Mouse (Mus musculus): Measurements from ENCODE around the gene Rsph3a.

The Rsph3a gene

GRCm38 (mm10) chr17:7945117-7946052, at the start of gene Rsph3a:
TSS of gene Rsph3a (plus strand) at chr17:7945614.
- DNase-seq (ENCODE audit: low spot score in 2 of 2), result peak; percentile 77 to 82

GRCm38 (mm10) chr17:7896047-7896635, 49.3 kb upstream of the Rsph3a start:
- DNase-seq (ENCODE audit: low spot score in 2 of 2), result no peak

- DNase-seq (ENCODE audit: low spot score in 2 of 2), result no peak
These were observed 48.3 kb upstream of the Rsph3a start for GRCm38 (mm10) chr17:7897120-7897519.

- no peak for DNase-seq (ENCODE audit: low spot score in 2 of 2)
These were observed 47.7 kb upstream of the Rsph3a start for GRCm38 (mm10) chr17:7897756-7898155.

- no peak for DNase-seq (ENCODE audit: low spot score in 2 of 2)
These were observed 46.2 kb upstream of the Rsph3a start for GRCm38 (mm10) chr17:7899233-7899632.

- no peak for DNase-seq (ENCODE audit: low spot score in 2 of 2)
These were observed 45.5 kb upstream of the Rsph3a start for GRCm38 (mm10) chr17:7899961-7900360.

GRCm38 (mm10) chr17:7901536-7901935, 43.9 kb upstream of the Rsph3a start:
- no peak for DNase-seq (ENCODE audit: low spot score in 2 of 2)

- DNase-seq (ENCODE audit: low spot score in 2 of 2), result peak; percentile 15 to 16
These were observed 43.1 kb upstream of the Rsph3a start for GRCm38 (mm10) chr17:7902362-7902761.

- no peak for DNase-seq (ENCODE audit: low spot score in 2 of 2)
These were observed 40.4 kb upstream of the Rsph3a start for GRCm38 (mm10) chr17:7904992-7905391.

- no peak for DNase-seq (ENCODE audit: low spot score in 2 of 2)
These were observed 39.3 kb upstream of the Rsph3a start for GRCm38 (mm10) chr17:7905936-7906685.

GRCm38 (mm10) chr17:7914596-7915227, 30.7 kb upstream of the Rsph3a start:
- DNase-seq (ENCODE audit: low spot score in 2 of 2), result no peak

GRCm38 (mm10) chr17:7915791-7916190, 29.6 kb upstream of the Rsph3a start:
- no peak for DNase-seq (ENCODE audit: low spot score in 2 of 2)

- DNase-seq (ENCODE audit: low spot score in 2 of 2), result no peak
These were observed 28.4 kb upstream of the Rsph3a start for GRCm38 (mm10) chr17:7916782-7917574.

- DNase-seq (ENCODE audit: low spot score in 2 of 2), result no peak
These were observed 27.1 kb upstream of the Rsph3a start for GRCm38 (mm10) chr17:7918355-7918754.

GRCm38 (mm10) chr17:7919209-7919608, 26.2 kb upstream of the Rsph3a start:
- DNase-seq (ENCODE audit: low spot score in 2 of 2), result no peak

- DNase-seq (ENCODE audit: low spot score in 2 of 2), result no peak
These were observed 22.9 kb upstream of the Rsph3a start for GRCm38 (mm10) chr17:7922564-7922963.

GRCm38 (mm10) chr17:7924185-7924725, 21.2 kb upstream of the Rsph3a start:
- no peak for DNase-seq (ENCODE audit: low spot score in 2 of 2)

GRCm38 (mm10) chr17:7925413-7926160, 19.8 kb upstream of the Rsph3a start, which contains the start of gene Tagap:
TSS of gene Tagap (plus strand) at chr17:7926000.
- DNase-seq (ENCODE audit: low spot score in 2 of 2), result no peak

- DNase-seq (ENCODE audit: low spot score in 2 of 2), result peak; percentile 30 to 40
These were observed 17.6 kb upstream of the Rsph3a start for GRCm38 (mm10) chr17:7927582-7928535.

All from right cerebral cortex, postnatal 36 days (tissue).